Mouse (Mus musculus) erythroblast, embryonic 14.5 days (primary cell): ENCODE results near the gene Rcan1.

Experiments used
- GATA1 ChIP-seq: IDR thresholded peaks from 2 replicates; pipeline ENCODE4 v1.6.1; 2012; ENCODE audit warnings: low read length, inconsistent platforms, mixed read lengths
- TAL1 ChIP-seq: IDR thresholded peaks from 3 replicates; pipeline ENCODE4 v1.6.1; 2012; ENCODE audit warnings: low read length, inconsistent platforms, mixed read lengths

DNA sequence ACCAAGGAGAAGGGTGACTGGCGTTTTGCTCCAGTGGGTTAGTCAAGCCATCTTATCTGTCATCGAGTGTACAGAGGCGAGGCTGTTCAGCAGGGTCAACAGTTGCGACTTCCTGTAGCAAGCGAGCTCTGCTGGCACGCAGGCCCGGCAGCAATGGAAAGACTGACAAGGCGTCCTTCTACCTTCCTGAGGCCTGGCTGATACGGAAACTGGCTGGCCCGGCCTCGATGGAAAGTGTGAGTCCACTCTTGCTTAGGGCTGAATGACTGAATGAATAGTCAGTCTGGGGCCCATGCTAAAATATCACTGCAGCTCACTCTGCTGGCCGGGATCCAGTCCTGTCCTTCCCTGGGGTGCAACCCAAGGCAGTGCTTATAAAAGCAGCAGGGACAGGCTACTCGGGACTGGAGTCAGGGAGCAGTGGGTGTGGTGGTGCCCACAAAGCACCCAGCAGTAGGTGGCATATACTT lies 27.0 kb downstream of the Rcan1 start:
- TF ChIP-seq GATA1 (no peak), TAL1 (no peak)
